Mouse (Mus musculus): ENCODE measurements around the gene Mrps22. TPM values are rescaled to one million over a fixed set of nuclear protein-coding genes. Genes with fewer than 3 reads are reported as not detected.

Mrps22 gene
- total and polyA plus RNA-seq, 3 experiments, result 75.0 to 165 (median 129) TPM

DNA sequence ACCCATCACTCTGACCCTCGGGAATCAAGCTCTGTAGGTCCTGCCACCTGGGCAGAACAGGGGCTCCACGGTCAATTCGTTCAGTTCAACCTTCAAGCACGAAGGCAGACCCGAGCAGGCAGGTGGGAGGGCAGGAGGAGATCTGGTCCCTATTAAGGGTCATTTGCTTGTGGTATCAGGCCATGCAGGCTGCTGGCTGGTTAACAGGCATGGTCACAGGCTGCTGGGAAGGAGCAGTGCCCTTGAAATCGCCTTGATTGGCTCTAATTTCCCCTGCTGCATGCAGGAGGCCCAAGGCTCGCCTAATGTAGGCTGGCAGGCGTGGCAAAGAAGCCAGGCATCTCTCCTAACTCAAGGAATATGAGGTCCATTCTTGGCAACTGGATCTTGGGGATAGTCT lies 49.1 kb upstream of the Mrps22 start:
- TF ChIP-seq RAD21 (IDR thresholded peaks at IDR 0.05; ENCODE audit: low read depth, low read length) (no peak), UBTF (IDR thresholded peaks at IDR 0.05; ENCODE audit: borderline replicate concordance, insufficient read depth, low read depth, low read length) (no peak), ELF1 (IDR thresholded peaks at IDR 0.05; ENCODE audit: low read depth, low read length) (no peak), GABPA (IDR thresholded peaks at IDR 0.05; ENCODE audit: low read depth, low read length) (no peak), EP300 (IDR thresholded peaks at IDR 0.05; ENCODE audit: low read depth in 1 of 2, low read length in 2 of 2) (no peak), MAZ (IDR thresholded peaks at IDR 0.05; ENCODE audit: low read depth, low read length) (no peak), MYC (IDR thresholded peaks at IDR 0.05; ENCODE audit: low read depth, low read length) (no peak), ETS1 (IDR thresholded peaks at IDR 0.05; ENCODE audit: low read depth, low read length) (no peak), POLR2A (IDR thresholded peaks at IDR 0.05; ENCODE audit: control insufficient read depth in 1 of 2, insufficient read depth in 1 of 2, low read depth in 1 of 2, low read length in 2 of 2, poor library complexity in 1 of 2) (no peak), POLR2AphosphoS2 (IDR thresholded peaks at IDR 0.05; ENCODE audit: low read length) (no peak), RCOR1 (IDR thresholded peaks at IDR 0.05; ENCODE audit: low read depth, low read length) (no peak), TCF12 (IDR thresholded peaks at IDR 0.05; ENCODE audit: low read depth, low read length) (no peak)
- no peaks in the 10 kb centered on the region for H3K79me2 ChIP-seq (ENCODE audit: control insufficient read depth, insufficient read depth, low read length, poor library complexity)
- no peaks in the 10 kb centered on the region for H3K9me3 ChIP-seq (replicated peaks; ENCODE audit: insufficient read depth, low read length)
- no peaks in the 10 kb centered on the region for H3K36me3 ChIP-seq (ENCODE audit: control insufficient read depth in 1 of 2, insufficient read depth in 2 of 2, low read length in 2 of 2)
- no peak overlapping the region for H3K9ac ChIP-seq (ENCODE audit: control insufficient read depth, low read depth, low read length, poor library complexity, severe bottlenecking)
- H3K27me3 ChIP-seq (ENCODE audit: control insufficient read depth in 1 of 2, insufficient read depth in 2 of 2, low read length in 2 of 2), result no peaks in the 10 kb centered on the region
- H3K27ac ChIP-seq (ENCODE audit: control insufficient read depth, low read depth, low read length), result no peak overlapping the region
- no peak overlapping the region for H3K4me3 ChIP-seq (ENCODE audit: control insufficient read depth in 1 of 2, insufficient read depth in 1 of 2, low read depth in 2 of 2, low read length in 2 of 2)
- no peak for DNase-seq (ENCODE audit: low read depth, low spot score)
- no peaks in the 10 kb centered on the region for H3K4me1 ChIP-seq (ENCODE audit: control insufficient read depth in 1 of 2, insufficient read depth in 2 of 2, low read length in 2 of 2)

DNA sequence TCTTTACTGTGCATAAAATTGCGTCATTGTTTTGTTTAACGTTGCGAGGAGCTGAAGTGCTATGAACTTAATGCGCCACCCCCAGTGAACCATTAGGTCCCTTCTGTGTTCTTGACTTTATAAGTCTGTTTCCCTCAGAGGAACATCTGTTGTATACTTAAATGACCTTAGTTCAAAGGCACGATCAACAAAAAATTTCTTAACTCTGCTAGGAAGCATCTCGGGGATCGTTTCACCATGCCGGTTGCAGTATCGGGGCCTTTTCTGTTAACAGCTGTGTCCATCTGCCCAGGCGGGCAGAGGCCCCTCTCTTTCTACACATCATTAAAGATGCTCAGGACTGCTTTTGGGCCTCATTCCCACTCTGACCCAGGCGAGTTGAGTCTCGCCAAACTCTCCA lies 46.0 kb upstream of the Mrps22 start:
- H3K79me2 ChIP-seq (ENCODE audit: control insufficient read depth, insufficient read depth, low read length, poor library complexity), result no peaks in the 10 kb centered on the region
- H3K4me3 ChIP-seq (ENCODE audit: control insufficient read depth in 1 of 2, insufficient read depth in 1 of 2, low read depth in 2 of 2, low read length in 2 of 2), result no peak overlapping the region
- no peak overlapping the region for H3K27ac ChIP-seq (ENCODE audit: control insufficient read depth, low read depth, low read length)
- no peaks in the 10 kb centered on the region for H3K36me3 ChIP-seq (ENCODE audit: control insufficient read depth in 1 of 2, insufficient read depth in 2 of 2, low read length in 2 of 2)
- no peak overlapping the region for H3K9ac ChIP-seq (ENCODE audit: control insufficient read depth, low read depth, low read length, poor library complexity, severe bottlenecking)
- no peaks in the 10 kb centered on the region for H3K27me3 ChIP-seq (ENCODE audit: control insufficient read depth in 1 of 2, insufficient read depth in 2 of 2, low read length in 2 of 2)
- no peak for TF ChIP-seq NELFE (IDR thresholded peaks at IDR 0.05; ENCODE audit: low read depth, low read length)
- TF ChIP-seq RAD21 (IDR thresholded peaks at IDR 0.05; ENCODE audit: low read depth, low read length), result no peak
- no peak for TF ChIP-seq SIN3A (IDR thresholded peaks at IDR 0.05; ENCODE audit: low read length)
- TF ChIP-seq KAT2A (conservative IDR thresholded peaks at IDR 0.05; ENCODE audit: low read depth, low read length), result no peak
- TF ChIP-seq MAZ (IDR thresholded peaks at IDR 0.05; ENCODE audit: low read depth, low read length), result no peak
- TF ChIP-seq USF2 (IDR thresholded peaks at IDR 0.05; ENCODE audit: borderline replicate concordance in 1 of 2, insufficient read depth in 1 of 2, low read depth in 1 of 2, low read length in 2 of 2), result no peak
- no peaks in the 10 kb centered on the region for H3K4me1 ChIP-seq (ENCODE audit: control insufficient read depth in 1 of 2, insufficient read depth in 2 of 2, low read length in 2 of 2)
- DNase-seq (ENCODE audit: low read depth, low spot score), result no peak
- H3K9me3 ChIP-seq (replicated peaks; ENCODE audit: insufficient read depth, low read length), result no peaks in the 10 kb centered on the region

Data from MEL (cell line).